11 mouse cellular contexts compared by ENCODE assay signal in the genomic region with DNA sequence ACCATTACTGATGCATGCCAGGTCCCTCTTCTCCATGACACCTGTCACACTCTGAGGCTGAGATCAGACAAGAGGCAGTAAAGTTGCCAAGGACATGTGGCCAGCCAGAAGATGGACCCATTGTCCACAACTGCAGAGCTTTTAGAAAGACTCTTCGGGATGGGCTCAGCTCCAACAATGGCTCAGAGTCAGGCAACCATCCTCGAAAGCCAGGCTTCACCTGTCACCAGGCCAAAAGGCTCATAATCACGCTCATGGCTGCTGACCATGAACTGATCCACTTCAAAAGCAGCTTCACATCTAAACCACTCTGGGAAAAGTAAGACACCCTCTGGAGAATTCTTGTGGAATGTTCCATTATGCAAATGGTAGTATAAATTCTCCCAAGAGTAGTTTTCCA.
"Had no signal": no experiment of that assay in that cellular context is flagged by ENCODE, and none has a peak within 500 bp of the region (broad histone marks: within the 10 kb centered on the region; RNA-seq: fewer than 3 reads in every experiment).

No protein-coding gene starts in this region.

- DNase-seq: kidney, postnatal 36 days; layer of hippocampus, adult 9-11 months; lung, embryonic 14.5 days; right cerebral cortex, adult 18-20 months; right cerebral cortex, postnatal 25 days; thymus, postnatal 4 days had no signal

- H3K27ac ChIP-seq: kidney, postnatal 0 days; limb, embryonic 10.5 days; liver, embryonic 15.5 days; midbrain, embryonic 13.5 days; neural tube, embryonic 15.5 days had no signal

- H3K4me3 ChIP-seq: limb, embryonic 10.5 days; liver, embryonic 15.5 days; midbrain, embryonic 13.5 days; neural tube, embryonic 15.5 days had no signal
